Mouse (Mus musculus) gonadal fat pad, adult 2 months (tissue): ENCODE data around the gene Olfr444. TPM values are rescaled to one million over a fixed set of nuclear protein-coding genes. Genes with fewer than 3 reads are reported as not detected.

Experiments used
- DNase-seq: peaks from one replicate; pipeline ENCODE4 v3.0.0-alpha.2; 2012; ENCODE audit warnings: low read depth
- polyA plus RNA-seq: library from polyadenylated mRNA; depleted of rRNA; stranded (reverse); fragments of >200 nt; gene quantifications from 2 replicates; pipeline ENCODE4 v1.2.3, GENCODE M21; 2012; rRNA removed

Gene Olfr444
- not detected in 2 replicates for polyA plus RNA-seq

- no peak for DNase-seq
These were observed at the start of gene Olfr444 for GRCm38 (mm10) chr6:42948767-42949166. TSS of gene Olfr444 (plus strand) at chr6:42949067.

DNA sequence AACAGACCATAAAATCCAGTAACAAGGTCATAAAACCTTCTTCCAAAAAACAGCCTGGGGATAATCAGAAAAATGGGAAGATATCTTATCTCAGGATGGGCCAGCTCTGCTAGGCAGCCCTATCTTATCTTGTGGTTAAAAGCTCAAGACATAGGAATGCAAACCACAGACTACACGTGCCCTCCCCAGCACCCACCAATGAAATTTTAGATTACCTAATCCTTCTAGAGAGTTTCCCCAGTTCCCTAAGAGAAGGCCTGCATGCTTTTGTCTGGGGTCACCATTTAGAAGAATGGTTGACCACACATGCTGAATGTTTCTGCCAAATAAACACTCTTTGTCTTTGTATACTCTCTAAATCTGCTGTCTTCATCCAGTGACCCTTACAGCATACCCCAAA is 48.5 kb upstream of the Olfr444 start:
- no peak for DNase-seq

- no peak for DNase-seq
These were observed 40.3 kb upstream of the Olfr444 start, which contains the start of gene Olfr447 for GRCm38 (mm10) chr6:42908578-42908977. TSS of gene Olfr447 (plus strand) at chr6:42908878.

DNA sequence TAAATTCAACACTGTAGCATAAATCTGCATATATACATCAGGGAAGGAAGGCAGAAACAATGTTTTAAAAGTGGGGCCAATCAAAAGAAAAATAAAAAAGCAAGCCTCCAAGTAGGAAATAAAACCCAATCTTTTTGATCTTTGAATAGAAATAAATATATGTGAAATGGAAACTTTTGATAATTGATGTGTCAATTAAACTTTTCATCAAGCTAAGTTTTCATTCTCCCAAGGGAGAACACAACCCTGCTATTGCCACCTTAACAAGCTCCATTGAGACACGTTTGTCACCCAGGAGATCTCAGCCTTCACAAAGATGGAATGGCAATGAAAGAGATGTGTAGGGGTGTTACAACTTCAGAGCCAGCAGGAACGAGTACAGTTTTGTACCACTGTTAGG is 27.8 kb upstream of the Olfr444 start, which contains the start of gene Olfr446:
Gene Olfr446, plus strand, starts transcription at position 301 of the 400 bp plus-strand sequence.
- no peak for DNase-seq

DNA sequence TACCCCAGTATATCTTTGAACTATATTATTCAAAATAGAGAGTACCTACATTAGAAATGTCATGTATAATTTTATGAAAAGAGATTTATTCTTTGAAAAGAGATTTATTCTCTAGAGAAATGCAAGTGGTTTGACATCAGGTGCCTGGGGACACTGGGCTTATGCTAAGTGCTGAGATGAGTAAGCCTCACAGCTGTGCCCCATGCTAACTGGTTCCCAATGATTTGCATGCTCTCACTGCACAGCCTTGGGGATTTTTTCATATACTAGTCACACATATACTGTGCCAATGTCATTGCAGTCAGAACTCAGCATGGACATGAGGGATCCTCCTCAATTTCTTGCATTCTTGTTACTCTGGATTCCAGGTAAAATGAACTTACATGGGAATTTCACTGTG is 31.5 kb downstream of the Olfr444 start:
- no peak for DNase-seq

Other genes with a start within 250 kb of the Olfr444 start
- gene Tcaf1, start 239.0 kb upstream of the Olfr444 start, polyA plus RNA-seq = 38.8 and 50.3 TPM in 2 replicates
- not detected in 2 replicates for gene Olfr453, start 209.7 kb upstream of the Olfr444 start, polyA plus RNA-seq
- not detected in 2 replicates for gene Olfr38, start 192.7 kb upstream of the Olfr444 start, polyA plus RNA-seq
- not detected in 2 replicates for gene Olfr452, start 164.0 kb upstream of the Olfr444 start, polyA plus RNA-seq
- not detected in 2 replicates for gene Olfr450, start 137.1 kb upstream of the Olfr444 start, polyA plus RNA-seq
- gene Olfr449, start 114.7 kb upstream of the Olfr444 start, polyA plus RNA-seq = not detected in 2 replicates
- not detected in 2 replicates for gene Olfr448, start 58.6 kb upstream of the Olfr444 start, polyA plus RNA-seq
- gene Olfr447, start 40.2 kb upstream of the Olfr444 start, polyA plus RNA-seq = not detected in 2 replicates
- not detected in 2 replicates for gene Olfr446, start 27.7 kb upstream of the Olfr444 start, polyA plus RNA-seq
- gene Olfr441, start 157.3 kb downstream of the Olfr444 start, polyA plus RNA-seq = not detected in 2 replicates
- not detected in 2 replicates for gene Olfr237-ps1, start 197.5 kb downstream of the Olfr444 start, polyA plus RNA-seq
- not detected in 2 replicates for gene Olfr437, start 214.2 kb downstream of the Olfr444 start, polyA plus RNA-seq
- gene Olfr13, start 223.1 kb downstream of the Olfr444 start, polyA plus RNA-seq = not detected in 2 replicates
- not detected in 2 replicates for gene Olfr435, start 248.1 kb downstream of the Olfr444 start, polyA plus RNA-seq